Mouse (Mus musculus) macrophage (primary cell): Measurements from ENCODE around the gene Nup62. TPM values are rescaled to one million over a fixed set of nuclear protein-coding genes. Genes with fewer than 3 reads are reported as not detected.

Experiments
- H3K27ac ChIP-seq: fragments of 350-480 bp; formaldehyde crosslinking; 2 replicates; pipeline ENCODE4 v1.9.0; 2021
- H3K36me3 ChIP-seq: fragments of 350-480 bp; formaldehyde crosslinking; 2 replicates; pipeline ENCODE4 v1.9.0; 2021; ENCODE audit errors: inconsistent target
- H3K4me3 ChIP-seq: fragments of 350-480 bp; formaldehyde crosslinking; 2 replicates; pipeline ENCODE4 v1.9.0; 2021; ENCODE audit errors: inconsistent target
- H3K79me2 ChIP-seq: fragments of 350-480 bp; formaldehyde crosslinking; 2 replicates; pipeline ENCODE4 v1.9.0; 2021; ENCODE audit errors: inconsistent target
- WGBS: methylation state at CpG from one replicate; pipeline ENCODE4 v1.1.7; 2026; ENCODE audit warnings: inconsistent platforms; ENCODE audit not compliant: missing documents; 5-methylcytosine and 5-hydroxymethylcytosine counted together
- polyA plus RNA-seq: library from polyadenylated mRNA; stranded (reverse); fragments of 250-400 nt; gene quantifications from 3 replicates; pipeline ENCODE4 v1.2.4, GENCODE M21; 2018; ENCODE audit warnings: inconsistent platforms

Gene Nup62
- polyA plus RNA-seq, 1 experiment from 2014 or later = 113 TPM

- Histone ChIP-seq H3K4me3 (no peak overlapping the region), H3K36me3 (no peaks in the 10 kb centered on the region), H3K79me2 (peaks cover 13% of the 10 kb centered on the region), H3K27ac (no peak overlapping the region)
- WGBS = 98% methylated on average over 15 of the region's 20 CpGs
Observed at GRCm38 (mm10) chr7:44812651-44813325, 3.1 kb upstream of the Nup62 start.

- 96% methylated on average over 3 of the region's 3 CpGs for WGBS
- Histone ChIP-seq H3K36me3 (no peaks in the 10 kb centered on the region), H3K4me3 (no peak overlapping the region), H3K27ac (no peak overlapping the region), H3K79me2 (peaks cover 25% of the 10 kb centered on the region)
Observed at GRCm38 (mm10) chr7:44813985-44814384, 1.9 kb upstream of the Nup62 start.

DNA sequence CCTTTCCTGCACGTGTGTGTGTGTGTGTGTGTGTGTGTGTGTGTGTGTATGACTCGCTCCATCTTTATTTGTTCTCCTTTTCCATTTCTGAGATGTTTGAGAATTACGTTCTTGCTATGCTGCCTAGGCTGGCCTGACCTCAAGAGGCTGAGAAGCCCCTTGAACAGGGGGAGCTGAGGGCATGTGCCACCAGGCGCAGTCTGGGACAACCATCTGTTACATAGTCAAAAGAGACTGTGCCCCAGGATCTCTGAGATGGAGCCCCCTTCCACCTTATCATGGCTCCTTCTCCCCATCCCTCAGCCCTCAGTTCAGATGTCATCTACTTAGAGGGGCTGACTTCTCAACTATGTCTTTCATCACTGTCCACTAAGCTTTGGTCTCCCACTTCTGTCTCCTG, 1.5 kb upstream of the Nup62 start:
- Histone ChIP-seq H3K27ac (no peak overlapping the region), H3K79me2 (peaks cover 29% of the 10 kb centered on the region), H3K36me3 (no peaks in the 10 kb centered on the region), H3K4me3 (no peak overlapping the region)
- 90% methylated on average over 2 of the region's 4 CpGs for WGBS

DNA sequence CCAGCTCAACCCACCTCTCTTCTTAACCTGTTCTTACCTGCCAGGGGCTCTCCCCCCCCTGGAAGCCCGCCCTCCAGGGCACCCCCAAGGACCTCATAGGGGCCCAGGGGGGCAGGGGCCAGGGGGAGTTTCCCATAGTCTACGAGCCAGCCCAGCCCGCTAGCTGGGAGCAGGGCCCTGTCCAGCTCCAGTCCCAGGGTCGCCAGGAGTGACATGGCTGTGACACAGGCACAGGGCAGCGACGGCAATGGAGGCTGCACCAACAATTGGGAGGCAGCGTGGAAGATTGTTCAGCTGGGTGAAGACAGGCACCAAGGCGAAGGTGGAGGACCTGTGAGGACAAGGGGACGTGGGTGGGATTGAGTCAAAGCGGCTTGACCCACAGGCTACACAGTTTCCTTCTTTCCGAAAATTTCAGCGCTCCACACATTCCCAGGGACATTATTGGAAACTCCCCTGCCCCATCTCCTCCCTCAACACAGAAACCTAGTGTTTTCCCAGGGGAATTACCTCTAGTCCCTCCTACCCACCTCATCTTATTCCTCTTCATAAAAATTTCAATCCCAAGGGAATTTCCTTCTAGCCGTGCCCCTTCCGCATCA, 835 bp upstream of the Nup62 start:
- Histone ChIP-seq H3K4me3 (peak overlapping the region; percentile 90), H3K27ac (peak overlapping the region; percentile 93), H3K36me3 (no peaks in the 10 kb centered on the region), H3K79me2 (peaks cover 35% of the 10 kb centered on the region)
- WGBS = 63% methylated on average over 11 of the region's 14 CpGs

DNA sequence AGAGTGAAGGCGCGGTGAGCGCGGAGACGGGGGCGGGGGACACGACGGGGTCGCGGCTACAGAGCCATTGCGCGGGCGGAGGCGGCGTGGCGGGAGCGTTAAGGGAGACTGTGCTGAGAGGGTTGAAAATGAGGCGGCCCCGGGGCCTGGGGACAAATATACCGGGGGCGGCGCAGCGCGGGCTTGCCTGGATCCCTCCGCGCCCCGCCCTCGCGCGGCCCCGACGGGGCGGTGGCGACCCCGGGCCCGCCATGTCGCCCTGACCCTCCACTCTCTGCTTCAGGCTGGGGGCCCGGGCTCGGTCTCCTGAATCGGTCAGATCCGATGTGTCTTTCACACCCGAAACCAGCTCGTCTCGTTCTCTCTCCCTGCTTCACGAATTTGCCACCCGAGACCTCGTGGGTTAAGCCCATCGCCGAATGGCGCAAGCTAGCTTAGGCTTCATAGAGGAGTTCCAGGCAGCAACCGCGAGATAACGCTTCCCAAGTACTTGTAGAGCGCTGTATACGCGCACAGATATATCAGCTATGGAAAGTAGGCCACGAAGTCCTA, 658 bp downstream of the Nup62 start, which contains the start of gene Atf5:
Gene Atf5 (minus strand): TSS at position 189 of the 552 bp plus-strand sequence.
- peak within 1 kb of the TSS; percentile 90 for H3K4me3 ChIP-seq
- H3K36me3 ChIP-seq = no peaks in the 10 kb centered on the region
- peak within 1 kb of the TSS; percentile 93 for H3K27ac ChIP-seq
- H3K79me2 ChIP-seq = peaks cover 50% of the 10 kb centered on the region
- under 1% methylated on average over 57 of the region's 57 CpGs for WGBS

- H3K4me3 ChIP-seq = peak overlapping the region; percentile 90
- H3K79me2 ChIP-seq = peaks cover 59% of the 10 kb centered on the region
- 20% methylated on average over 3 of the region's 3 CpGs for WGBS
- peak overlapping the region; percentile 93 for H3K27ac ChIP-seq
- no peaks in the 10 kb centered on the region for H3K36me3 ChIP-seq
Observed at GRCm38 (mm10) chr7:44817441-44817840, 1.6 kb downstream of the Nup62 start.

DNA sequence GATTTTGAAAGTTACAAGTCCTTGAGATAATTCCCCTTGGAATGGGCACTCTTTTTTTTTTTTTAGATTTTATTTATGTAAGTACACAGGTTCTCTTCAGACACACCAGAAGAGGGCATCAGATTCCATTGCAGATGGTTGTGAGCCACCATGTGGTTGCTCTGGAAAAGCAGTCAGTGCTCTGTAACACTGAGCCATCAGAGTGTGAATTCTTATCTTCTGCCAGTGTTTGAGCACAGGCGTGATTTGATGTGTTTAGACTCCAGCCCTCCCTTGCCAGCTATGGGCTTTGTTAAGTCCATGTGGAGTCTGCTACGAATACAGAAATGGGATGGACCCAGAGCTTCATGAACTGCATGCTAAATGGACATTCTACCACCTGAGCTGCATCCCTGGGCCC, 2.3 kb downstream of the Nup62 start:
- WGBS = 67% methylated on average over 2 of the region's 2 CpGs
- H3K36me3 ChIP-seq = no peaks in the 10 kb centered on the region
- H3K4me3 ChIP-seq = peak overlapping the region; percentile 90
- peak overlapping the region; percentile 93 for H3K27ac ChIP-seq
- peaks cover 67% of the 10 kb centered on the region for H3K79me2 ChIP-seq

DNA sequence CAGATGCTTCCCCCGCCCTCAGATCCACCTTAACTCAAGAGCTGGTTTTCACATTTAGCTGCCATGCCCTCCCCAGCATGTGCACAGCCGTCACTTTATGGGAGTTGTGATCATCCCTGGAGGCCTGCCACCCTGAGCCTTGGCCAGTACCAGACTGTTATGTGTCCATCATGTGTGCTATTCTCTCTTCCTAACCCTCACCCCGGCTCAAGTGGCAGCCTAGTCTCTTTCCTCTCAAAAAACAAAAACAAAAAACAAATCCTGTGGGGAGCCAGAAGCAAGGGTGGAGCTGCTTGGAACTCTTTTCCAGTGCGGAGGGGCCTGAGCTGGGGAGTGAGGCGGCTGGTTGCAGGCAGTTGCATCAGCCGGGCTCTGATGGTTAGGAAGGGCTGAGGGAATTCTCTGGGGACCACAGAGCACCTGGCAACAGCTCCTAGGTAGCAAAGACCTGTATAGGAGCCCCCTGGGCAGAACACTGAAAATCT, 2.9 kb downstream of the Nup62 start:
- H3K36me3 ChIP-seq = no peaks in the 10 kb centered on the region
- WGBS = 41% methylated on average over 6 of the region's 6 CpGs
- peak overlapping the region; percentile 93 for H3K27ac ChIP-seq
- peak overlapping the region; percentile 90 for H3K4me3 ChIP-seq
- peaks cover 73% of the 10 kb centered on the region for H3K79me2 ChIP-seq

DNA sequence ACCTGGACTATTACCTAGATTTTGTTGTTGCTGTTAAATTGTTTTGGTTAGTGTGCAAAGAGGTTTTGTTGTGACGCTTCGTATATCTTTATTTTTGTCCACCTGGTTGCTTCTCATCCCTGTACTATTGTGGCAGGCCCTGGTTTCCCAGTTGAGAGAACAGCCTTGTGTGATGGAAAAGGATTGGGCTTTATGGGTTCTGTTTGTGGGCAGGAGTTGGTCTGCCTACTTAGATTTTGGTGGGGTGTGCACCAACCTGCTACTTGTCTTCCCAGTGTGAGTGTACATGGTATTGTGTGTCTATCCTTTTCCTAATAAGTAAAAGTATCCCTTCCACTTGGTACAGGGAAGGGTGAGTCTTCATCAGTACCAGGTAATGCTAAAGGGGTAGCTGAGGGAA, 3.5 kb downstream of the Nup62 start:
- Histone ChIP-seq H3K27ac (peak overlapping the region; percentile 93), H3K79me2 (peaks cover 79% of the 10 kb centered on the region), H3K4me3 (peak overlapping the region; percentile 90), H3K36me3 (no peaks in the 10 kb centered on the region)
- 93% methylated on average over 2 of the region's 2 CpGs for WGBS

GRCm38 (mm10) chr7:44819863-44820262, 4.0 kb downstream of the Nup62 start:
- WGBS = 39% methylated on average over 5 of the region's 5 CpGs
- no peaks in the 10 kb centered on the region for H3K36me3 ChIP-seq
- H3K79me2 ChIP-seq = peaks cover 84% of the 10 kb centered on the region
- peak overlapping the region; percentile 93 for H3K27ac ChIP-seq
- peak overlapping the region; percentile 90; the same call in 1 of the 2 replicates for H3K4me3 ChIP-seq

DNA sequence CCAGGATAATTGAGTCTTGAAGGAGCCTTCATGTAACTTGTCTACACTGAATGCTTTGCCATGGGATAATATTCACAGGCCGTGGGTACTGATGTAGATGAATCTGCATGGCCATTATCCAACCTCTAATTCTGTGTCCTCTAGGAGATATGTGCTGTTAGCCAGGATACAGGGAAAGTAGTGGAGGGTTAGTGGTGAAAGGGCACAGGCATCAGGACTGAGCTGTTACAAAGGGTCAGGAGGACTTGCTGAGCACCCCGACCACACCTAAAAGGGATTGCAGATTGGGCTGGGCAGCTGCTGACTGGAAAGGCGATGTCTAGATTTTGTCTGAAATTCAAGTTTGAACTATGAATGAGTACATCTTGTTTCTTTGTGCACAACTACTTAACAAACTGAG, 4.6 kb downstream of the Nup62 start:
- Histone ChIP-seq H3K36me3 (no peaks in the 10 kb centered on the region), H3K27ac (no peak overlapping the region), H3K79me2 (peaks cover 90% of the 10 kb centered on the region), H3K4me3 (no peak overlapping the region)
- WGBS = 87% methylated on average over 3 of the region's 3 CpGs

DNA sequence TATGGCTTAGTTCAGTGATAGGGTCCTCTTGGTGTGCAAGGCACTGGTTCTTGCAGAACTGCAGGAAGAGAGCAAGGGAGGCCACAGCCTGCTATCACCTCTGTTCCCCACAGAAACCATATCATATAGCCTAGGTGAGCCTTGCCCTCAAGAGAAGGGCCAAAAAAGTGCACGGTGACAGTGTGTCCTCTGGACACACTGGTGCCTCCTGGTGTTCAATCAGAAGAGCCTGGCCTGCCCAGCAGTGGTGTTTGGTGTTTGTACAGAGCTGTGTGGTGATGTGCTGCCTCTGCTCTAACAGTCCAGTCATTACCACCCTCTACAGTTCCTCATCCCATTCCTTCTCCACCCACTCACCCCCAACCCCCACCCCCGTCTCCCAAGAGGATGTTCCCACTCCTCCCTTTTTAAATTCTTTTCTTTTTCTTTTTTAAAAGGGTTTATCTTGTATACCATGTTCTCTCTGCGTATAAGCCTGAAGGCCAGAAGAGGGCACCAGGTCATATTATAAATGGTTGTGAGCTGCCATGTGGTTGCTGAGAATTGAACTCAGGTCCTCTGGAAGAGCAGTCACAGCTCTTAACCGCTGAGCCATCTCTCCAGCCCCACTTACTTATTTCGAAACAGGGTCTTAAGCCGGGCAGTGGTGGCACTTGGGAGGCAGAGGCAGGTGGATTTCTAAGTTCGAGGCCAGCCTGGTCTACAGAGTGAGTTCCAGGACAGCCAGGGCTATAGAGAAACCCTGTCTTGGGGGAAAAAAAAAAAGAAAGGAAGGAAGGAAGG, 6.0 kb downstream of the Nup62 start:
- 0 out of 2 replicates have a peak overlapping the region, but pooled peaks have one; percentile 10 for H3K27ac ChIP-seq
- H3K36me3 ChIP-seq = no peaks in the 10 kb centered on the region
- H3K4me3 ChIP-seq = no peak overlapping the region
- H3K79me2 ChIP-seq = peaks cover 100% of the 10 kb centered on the region
- WGBS = 81% methylated on average over 5 of the region's 7 CpGs

DNA sequence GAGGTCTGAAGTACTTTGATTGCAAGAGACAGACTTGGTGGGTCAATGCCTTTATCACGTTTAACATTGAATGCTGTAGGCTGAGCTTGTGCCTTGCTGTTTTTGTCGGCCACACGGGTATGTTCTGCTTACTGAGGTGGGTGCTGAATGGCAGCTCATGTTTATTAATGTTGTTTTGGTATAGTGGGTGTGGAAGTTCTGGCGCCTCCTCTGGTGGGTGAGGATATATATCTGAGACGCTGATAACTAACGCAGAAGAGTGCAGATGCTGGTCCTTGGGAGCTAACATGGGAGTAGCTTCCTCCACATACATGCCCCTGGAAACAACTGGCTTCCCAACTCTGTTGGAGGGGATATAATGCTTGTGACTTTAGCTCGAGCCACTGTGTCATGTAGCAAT, 7.5 kb downstream of the Nup62 start:
- Histone ChIP-seq H3K79me2 (peaks cover 100% of the 10 kb centered on the region), H3K4me3 (no peak overlapping the region), H3K27ac (no peak overlapping the region), H3K36me3 (peaks cover 2% of the 10 kb centered on the region; the same call in 1 of the 2 replicates)
- WGBS = 64% methylated on average over 7 of the region's 7 CpGs

- Histone ChIP-seq H3K27ac (no peak overlapping the region), H3K79me2 (peaks cover 100% of the 10 kb centered on the region), H3K4me3 (no peak overlapping the region), H3K36me3 (peaks cover 17% of the 10 kb centered on the region)
- 3% methylated on average over 3 of the region's 3 CpGs for WGBS
Observed at GRCm38 (mm10) chr7:44824872-44825271, 9.0 kb downstream of the Nup62 start.
